Mouse (Mus musculus) heart, adult 18-20 months (tissue): ENCODE results near the gene Zfp937. TPM values are rescaled to one million over a fixed set of nuclear protein-coding genes. Genes with fewer than 3 reads are reported as not detected.
"Not testable (repeated sequence)": the region's sequence is repeated elsewhere in the genome, so short reads cannot be mapped to it uniquely, and the experiment has no call there.

Source experiments
- DNase-seq, 2 experiments: peaks; one replicate each; pipeline ENCODE4 v3.0.0; 2021 to 2022; ENCODE audit warnings: mixed read lengths in 1 of 2
- long read RNA-seq, 2 experiments: library from polyadenylated mRNA; stranded (forward); transcript quantifications; one replicate each; pipeline ENCODE4 v2.0.0; 2021
- total RNA-seq, 2 experiments: library from RNA; stranded (reverse); gene quantifications; 2 replicates each; pipeline ENCODE4 v1.2.3; 2021

Zfp937 gene
- 1 to 10 TPM; 1.9 to 2.1 TPM for total RNA-seq
- long read RNA-seq, experiment 1, partial matches to known transcripts: 0 of 2 reads
- long read RNA-seq, experiment 1, other reads (novel, unspliced or antisense): 1 of 2 reads
- long read RNA-seq, experiment 2, partial matches to known transcripts: 0 of 1 reads
- long read RNA-seq, experiment 2, other reads (novel, unspliced or antisense): 1 of 1 reads

GRCm38 (mm10) chr2:150217600-150218362 is at the start of gene Zfp937:
Gene Zfp937 (plus strand): TSS chr2:150218073.
- peak; percentile 79 to 92 for DNase-seq

GRCm38 (mm10) chr2:150173833-150174232 is 44.0 kb upstream of the Zfp937 start:
- no peak for DNase-seq

- not testable (repeated sequence) for DNase-seq
These were observed 38.3 kb upstream of the Zfp937 start, which contains the start of gene Gm10770 for GRCm38 (mm10) chr2:150179579-150179978. Gene Gm10770 (minus strand): TSS chr2:150179679.

- DNase-seq: not testable (repeated sequence)
These were observed 36.8 kb upstream of the Zfp937 start for GRCm38 (mm10) chr2:150181046-150181445.

GRCm38 (mm10) chr2:150181570-150181999 is 36.3 kb upstream of the Zfp937 start, which contains the start of gene Gm14139:
Gene Gm14139 (plus strand): TSS chr2:150181755.
- DNase-seq: not testable (repeated sequence)

- DNase-seq: not testable (repeated sequence)
These were observed 471 bp downstream of the Zfp937 start for GRCm38 (mm10) chr2:150218363-150218725.

GRCm38 (mm10) chr2:150223263-150223662 is 5.4 kb downstream of the Zfp937 start:
- not testable (repeated sequence) for DNase-seq

- no peak for DNase-seq
These were observed 25.3 kb downstream of the Zfp937 start for GRCm38 (mm10) chr2:150243211-150243610.

GRCm38 (mm10) chr2:150255491-150255890 is 37.6 kb downstream of the Zfp937 start, which contains the start of gene Gm21994:
Gene Gm21994 (minus strand): TSS chr2:150255591.
- not testable (repeated sequence) for DNase-seq

- not testable (repeated sequence) for DNase-seq
These were observed 39.0 kb downstream of the Zfp937 start for GRCm38 (mm10) chr2:150256861-150257260.

- not testable (repeated sequence) for DNase-seq
These were observed 39.4 kb downstream of the Zfp937 start, which contains the start of gene Gm14124 for GRCm38 (mm10) chr2:150257291-150257690. Gene Gm14124 (plus strand): TSS chr2:150257517.

Other genes starting within 250 kb of the Zfp937 start
- 1 to 10 TPM; 6.5 to 6.6 TPM for gene Zfp120, start 81.4 kb upstream of the Zfp937 start, total RNA-seq
- not detected for gene Gm10770, start 38.4 kb upstream of the Zfp937 start, total RNA-seq
- under 1 TPM in 1 of 2 experiments, not detected in 1; 0.17 TPM for gene Gm14139, start 36.3 kb upstream of the Zfp937 start, total RNA-seq
- gene Gm21994, start 37.5 kb downstream of the Zfp937 start, total RNA-seq: 1 to 10 TPM; 1.9 to 2.3 TPM
- gene Gm14124, start 39.4 kb downstream of the Zfp937 start, total RNA-seq: under 1 TPM in 1 of 2 experiments, not detected in 1; 0.10 TPM
- gene Gm10130, start 105.6 kb downstream of the Zfp937 start, total RNA-seq: 1 to 10 TPM; 2.0 to 2.6 TPM
- 1 to 10 TPM; 1.8 to 3.7 TPM for gene 3300002I08Rik, start 144.7 kb downstream of the Zfp937 start, total RNA-seq
- gene Zfp442, start 233.4 kb downstream of the Zfp937 start, total RNA-seq: 1 to 10 TPM; 6.5 to 7.5 TPM